Mouse (Mus musculus): Measurements from ENCODE around the gene Sdk1.

GRCm38 (mm10) chr5:141560325-141560724 is 319.0 kb downstream of the Sdk1 start:
- no peak for TF ChIP-seq CTCF (IDR thresholded peaks at IDR 0.05; ENCODE audit: low read depth)
- TF ChIP-seq EP300 (optimal IDR thresholded peaks at IDR 0.05), result no peak

Measured in stomach, postnatal 0 days (tissue).